Mouse (Mus musculus): ENCODE data around the gene Pkp4. TPM values are rescaled to one million over a fixed set of nuclear protein-coding genes. Genes with fewer than 3 reads are reported as not detected.

Gene Pkp4
- polyA plus RNA-seq, 1 experiment from 2014 or later, result 48.3 TPM

DNA sequence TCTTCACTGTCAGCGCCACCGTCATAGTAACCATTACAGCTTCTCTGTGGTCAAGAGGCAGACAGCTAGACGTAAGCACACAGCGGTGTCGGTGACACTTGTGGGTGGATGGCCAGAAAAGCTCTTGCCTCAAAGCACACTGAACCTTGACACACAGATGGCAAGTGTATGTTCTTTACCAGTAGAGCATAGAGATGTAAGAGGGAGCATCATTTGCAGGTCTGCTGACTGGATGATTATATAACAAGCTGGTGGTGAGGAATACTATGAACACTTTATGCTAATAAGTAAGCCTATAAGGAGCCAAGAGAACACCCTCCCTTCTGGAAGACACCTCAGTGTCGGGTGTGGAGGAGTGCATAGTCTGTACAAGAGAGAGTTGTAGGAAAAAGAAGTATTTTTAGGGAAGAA is 98.2 kb downstream of the Pkp4 start:
- 67% methylated on average over 6 of the region's 6 CpGs for WGBS
- no peaks in the 10 kb centered on the region for H3K9me3 ChIP-seq (replicated peaks; ENCODE audit: control insufficient read depth, low read length)
- ATAC-seq (replicated peaks; ENCODE audit: extremely low read depth, insufficient read depth, low FRiP score), result no peak

DNA sequence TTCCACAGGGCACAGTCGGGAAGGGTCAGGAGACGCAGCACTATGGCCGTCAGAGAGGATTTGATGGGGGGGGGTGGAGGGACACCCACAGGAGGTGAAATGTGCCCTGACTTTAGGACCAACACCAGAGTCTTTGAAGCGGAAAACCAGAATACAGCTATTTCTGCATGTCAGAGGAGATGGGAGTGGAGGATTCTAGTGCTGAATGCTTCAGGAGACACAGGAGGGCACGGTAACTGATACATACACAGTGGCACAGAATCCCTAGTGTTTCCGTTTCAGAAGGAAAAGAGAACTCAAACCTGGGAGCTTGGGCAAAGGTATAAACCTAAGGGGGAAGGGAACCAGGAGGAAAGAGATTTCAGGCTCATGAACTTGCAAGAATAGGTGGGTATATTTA is 98.7 kb downstream of the Pkp4 start:
- no peak for ATAC-seq (replicated peaks; ENCODE audit: extremely low read depth, insufficient read depth, low FRiP score)
- H3K4me1 ChIP-seq (ENCODE audit: control insufficient read depth, insufficient read depth, low read length), result peaks cover under 1% of the 10 kb centered on the region; the same call in 1 of the 2 replicates
- WGBS, result 90% methylated on average over 6 of the region's 6 CpGs
- H3K36me3 ChIP-seq (ENCODE audit: control insufficient read depth, insufficient read depth), result 0 out of 2 replicates have a peak, but pooled peaks cover 2% of the 10 kb centered on the region
- H3K9me3 ChIP-seq (replicated peaks; ENCODE audit: control insufficient read depth, low read length), result no peaks in the 10 kb centered on the region
- no peak overlapping the region for H3K4me3 ChIP-seq (ENCODE audit: low read length)
- no peak overlapping the region for H3K4me2 ChIP-seq (ENCODE audit: low read depth, low read length)
- no peaks in the 10 kb centered on the region for H3K27me3 ChIP-seq (ENCODE audit: control insufficient read depth, insufficient read depth, low read length)
- no peak overlapping the region for H3K27ac ChIP-seq (ENCODE audit: low read length)
- no peak overlapping the region for H3K9ac ChIP-seq (ENCODE audit: low read length)

More for the DNA sequence above, 98.2 kb downstream of the Pkp4 start:
- H3K27me3 ChIP-seq (ENCODE audit: control insufficient read depth, insufficient read depth, low read length), result no peaks in the 10 kb centered on the region
- no peak overlapping the region for H3K4me2 ChIP-seq (ENCODE audit: low read depth, low read length)
- no peak overlapping the region for H3K9ac ChIP-seq (ENCODE audit: low read length)
- 0 out of 2 replicates have a peak, but pooled peaks cover 2% of the 10 kb centered on the region for H3K36me3 ChIP-seq (ENCODE audit: control insufficient read depth, insufficient read depth)
- no peak overlapping the region for H3K4me3 ChIP-seq (ENCODE audit: low read length)
- H3K4me1 ChIP-seq (ENCODE audit: control insufficient read depth, insufficient read depth, low read length), result no peaks in the 10 kb centered on the region
- H3K27ac ChIP-seq (ENCODE audit: low read length), result no peak overlapping the region

DNA sequence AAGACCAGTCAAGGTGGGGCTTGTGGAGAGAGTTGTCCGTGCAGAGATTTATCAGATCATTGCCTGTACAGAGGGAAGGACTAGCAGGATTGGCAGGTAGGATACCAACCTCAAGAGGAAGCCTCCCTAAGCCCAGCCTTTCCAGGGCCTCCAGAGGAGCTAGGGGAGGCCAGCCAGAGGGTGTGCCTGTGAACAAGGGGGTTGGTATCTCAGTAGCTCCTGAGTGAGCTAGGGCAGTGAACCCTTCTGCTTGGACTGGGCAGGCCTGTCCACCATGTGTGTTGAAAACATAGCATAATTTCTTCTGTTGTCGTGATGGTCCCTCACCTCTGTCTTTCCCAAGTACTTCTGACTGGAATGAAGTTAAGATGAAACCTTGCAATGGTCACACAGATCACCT is 100.6 kb downstream of the Pkp4 start:
- H3K4me2 ChIP-seq (ENCODE audit: low read depth, low read length), result no peak overlapping the region
- ATAC-seq (replicated peaks; ENCODE audit: extremely low read depth, insufficient read depth, low FRiP score), result no peak
- WGBS, result 81% methylated on average over 2 of the region's 2 CpGs
- no peak overlapping the region for H3K9ac ChIP-seq (ENCODE audit: low read length)
- H3K4me1 ChIP-seq (ENCODE audit: control insufficient read depth, insufficient read depth, low read length), result peaks cover 6% of the 10 kb centered on the region; the same call in 1 of the 2 replicates
- no peak overlapping the region for H3K4me3 ChIP-seq (ENCODE audit: low read length)
- H3K27ac ChIP-seq (ENCODE audit: low read length), result no peak overlapping the region
- no peaks in the 10 kb centered on the region for H3K9me3 ChIP-seq (replicated peaks; ENCODE audit: control insufficient read depth, low read length)
- no peaks in the 10 kb centered on the region for H3K27me3 ChIP-seq (ENCODE audit: control insufficient read depth, insufficient read depth, low read length)
- H3K36me3 ChIP-seq (ENCODE audit: control insufficient read depth, insufficient read depth), result 0 out of 2 replicates have a peak, but pooled peaks cover 2% of the 10 kb centered on the region

DNA sequence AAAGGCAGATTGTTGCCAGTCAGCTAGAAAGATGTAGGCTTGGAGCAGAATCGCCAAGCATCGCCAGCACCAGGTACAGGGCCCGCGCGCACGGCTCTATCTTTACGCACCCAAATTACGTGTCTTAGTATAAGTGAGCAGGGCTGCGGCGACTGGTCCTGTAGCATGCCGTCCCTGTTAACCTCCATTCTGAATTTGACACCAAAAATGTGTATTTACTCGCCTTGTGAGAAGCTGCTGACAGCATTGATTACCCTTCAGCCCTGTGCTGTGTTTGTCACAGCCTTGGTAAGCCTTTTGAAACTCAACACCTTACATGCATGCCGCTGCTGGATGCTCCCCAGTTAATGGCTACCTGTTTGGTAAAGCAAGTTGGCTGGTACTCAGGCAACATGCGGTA is 105.8 kb downstream of the Pkp4 start:
- 0 out of 2 replicates have a peak overlapping the region, but pooled peaks have one; percentile 33 for H3K4me2 ChIP-seq (ENCODE audit: low read depth, low read length)
- 44% methylated on average over 14 of the region's 14 CpGs for WGBS

DNA sequence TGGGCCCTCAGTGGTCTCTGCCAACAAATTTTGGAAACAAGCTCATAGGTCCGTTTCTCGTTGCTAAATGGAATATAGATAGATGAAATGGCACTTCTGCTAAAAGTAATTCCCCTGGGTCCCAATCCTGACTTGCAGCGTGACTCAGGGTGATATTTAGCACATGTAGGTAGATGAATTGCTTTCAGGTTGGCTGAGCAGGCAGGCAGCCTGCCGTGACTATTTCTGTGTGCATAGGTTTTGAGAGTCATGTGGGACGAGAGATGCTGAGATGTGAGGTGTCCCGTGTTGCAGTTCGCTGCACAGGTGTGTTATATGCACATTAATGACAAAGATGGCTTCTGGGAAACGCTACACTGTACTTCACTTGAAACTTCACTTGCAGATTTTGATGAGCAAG is 111.2 kb downstream of the Pkp4 start:
- Histone ChIP-seq H3K4me1 (ENCODE audit: control insufficient read depth, insufficient read depth, low read length) (peaks cover 31% of the 10 kb centered on the region), H3K4me3 (ENCODE audit: low read length) (no peak overlapping the region), H3K36me3 (ENCODE audit: control insufficient read depth, insufficient read depth) (0 out of 2 replicates have a peak, but pooled peaks cover 2% of the 10 kb centered on the region), H3K4me2 (ENCODE audit: low read depth, low read length) (0 out of 2 replicates have a peak overlapping the region, but pooled peaks have one; percentile 1), H3K27me3 (ENCODE audit: control insufficient read depth, insufficient read depth, low read length) (no peaks in the 10 kb centered on the region), H3K27ac (ENCODE audit: low read length) (peak overlapping the region; percentile 56), H3K9ac (ENCODE audit: low read length) (no peak overlapping the region), H3K9me3 (replicated peaks; ENCODE audit: control insufficient read depth, low read length) (no peaks in the 10 kb centered on the region)
- ATAC-seq (replicated peaks; ENCODE audit: extremely low read depth, insufficient read depth, low FRiP score), result no peak
- 73% methylated on average over 8 of the region's 8 CpGs for WGBS

More for the DNA sequence above, 105.8 kb downstream of the Pkp4 start:
- Histone ChIP-seq H3K27ac (ENCODE audit: low read length) (peak overlapping the region; percentile 26), H3K36me3 (ENCODE audit: control insufficient read depth, insufficient read depth) (0 out of 2 replicates have a peak, but pooled peaks cover 2% of the 10 kb centered on the region), H3K9ac (ENCODE audit: low read length) (no peak overlapping the region), H3K27me3 (ENCODE audit: control insufficient read depth, insufficient read depth, low read length) (no peaks in the 10 kb centered on the region), H3K4me1 (ENCODE audit: control insufficient read depth, insufficient read depth, low read length) (peaks cover 24% of the 10 kb centered on the region), H3K9me3 (replicated peaks; ENCODE audit: control insufficient read depth, low read length) (no peaks in the 10 kb centered on the region), H3K4me3 (ENCODE audit: low read length) (no peak overlapping the region)
- peak; percentile 15; the same call in 1 of the 2 replicates for ATAC-seq (replicated peaks; ENCODE audit: extremely low read depth, insufficient read depth, low FRiP score)

DNA sequence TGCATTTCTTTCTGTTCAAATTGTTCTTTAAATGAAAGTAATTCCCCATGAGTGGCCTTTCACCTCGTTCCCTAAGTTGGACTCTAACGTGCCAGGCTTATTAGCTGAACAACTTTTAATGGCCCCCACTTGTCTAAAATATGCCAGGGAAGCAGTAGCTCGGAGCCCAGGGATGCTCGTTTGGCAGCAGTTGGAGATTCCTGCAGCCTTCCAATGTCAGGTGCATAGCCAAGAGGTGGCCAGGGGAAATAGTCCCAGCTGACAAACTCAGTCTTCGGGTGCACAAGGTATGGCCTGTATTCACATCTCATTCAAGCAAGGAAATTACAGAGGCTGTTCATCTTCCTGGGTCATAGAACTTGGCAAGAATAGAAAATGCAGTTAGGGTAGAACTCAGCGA is 112.1 kb downstream of the Pkp4 start:
- no peak for ATAC-seq (replicated peaks; ENCODE audit: extremely low read depth, insufficient read depth, low FRiP score)
- Histone ChIP-seq H3K9me3 (replicated peaks; ENCODE audit: control insufficient read depth, low read length) (no peaks in the 10 kb centered on the region), H3K9ac (ENCODE audit: low read length) (no peak overlapping the region), H3K27me3 (ENCODE audit: control insufficient read depth, insufficient read depth, low read length) (no peaks in the 10 kb centered on the region), H3K27ac (ENCODE audit: low read length) (no peak overlapping the region; the same call in 1 of the 2 replicates), H3K36me3 (ENCODE audit: control insufficient read depth, insufficient read depth) (no peaks in the 10 kb centered on the region), H3K4me2 (ENCODE audit: low read depth, low read length) (no peak overlapping the region), H3K4me3 (ENCODE audit: low read length) (no peak overlapping the region), H3K4me1 (ENCODE audit: control insufficient read depth, insufficient read depth, low read length) (peaks cover 31% of the 10 kb centered on the region)
- 66% methylated on average over 6 of the region's 6 CpGs for WGBS

DNA sequence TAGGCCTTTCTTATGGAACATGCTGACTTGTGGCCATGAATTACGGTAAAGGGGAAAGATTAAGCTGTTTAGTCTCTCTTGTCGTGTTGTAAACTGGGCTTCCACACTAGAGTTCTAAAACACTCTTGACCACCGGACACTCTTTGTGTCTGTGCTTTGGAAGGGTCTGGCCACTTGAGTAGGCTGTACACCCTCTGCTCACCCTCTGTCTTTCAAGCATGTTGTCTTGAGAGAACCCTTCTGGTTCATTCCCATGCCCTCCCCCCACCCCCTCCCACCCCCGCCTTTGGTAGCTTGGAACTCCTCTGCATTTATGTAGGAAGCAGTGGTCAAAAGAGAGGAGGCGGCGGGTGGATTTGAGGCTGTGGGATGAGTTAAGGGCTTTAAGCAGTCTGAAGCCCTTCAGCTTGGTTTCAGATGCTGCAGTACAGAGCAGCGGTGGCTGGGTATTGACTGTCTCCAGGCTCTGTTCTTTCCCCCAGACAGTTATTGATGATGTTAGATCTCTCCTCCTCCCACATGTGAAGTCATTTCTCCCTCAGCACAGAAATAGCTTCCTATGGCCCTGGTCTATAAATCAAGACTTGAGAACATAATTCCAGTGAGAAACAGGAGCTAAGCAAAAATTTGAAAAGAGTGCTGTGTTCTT is 120.4 kb downstream of the Pkp4 start:
- H3K9ac ChIP-seq (ENCODE audit: low read length), result no peak overlapping the region
- no peaks in the 10 kb centered on the region for H3K9me3 ChIP-seq (replicated peaks; ENCODE audit: control insufficient read depth, low read length)
- no peak overlapping the region for H3K4me3 ChIP-seq (ENCODE audit: low read length)
- no peaks in the 10 kb centered on the region for H3K27me3 ChIP-seq (ENCODE audit: control insufficient read depth, insufficient read depth, low read length)
- peaks cover 30% of the 10 kb centered on the region for H3K4me1 ChIP-seq (ENCODE audit: control insufficient read depth, insufficient read depth, low read length)
- no peak for ATAC-seq (replicated peaks; ENCODE audit: extremely low read depth, insufficient read depth, low FRiP score)
- H3K4me2 ChIP-seq (ENCODE audit: low read depth, low read length), result no peak overlapping the region
- no peak overlapping the region for H3K27ac ChIP-seq (ENCODE audit: low read length)
- H3K36me3 ChIP-seq (ENCODE audit: control insufficient read depth, insufficient read depth), result 0 out of 2 replicates have a peak, but pooled peaks cover 9% of the 10 kb centered on the region
- WGBS, result 82% methylated on average over 7 of the region's 7 CpGs

DNA sequence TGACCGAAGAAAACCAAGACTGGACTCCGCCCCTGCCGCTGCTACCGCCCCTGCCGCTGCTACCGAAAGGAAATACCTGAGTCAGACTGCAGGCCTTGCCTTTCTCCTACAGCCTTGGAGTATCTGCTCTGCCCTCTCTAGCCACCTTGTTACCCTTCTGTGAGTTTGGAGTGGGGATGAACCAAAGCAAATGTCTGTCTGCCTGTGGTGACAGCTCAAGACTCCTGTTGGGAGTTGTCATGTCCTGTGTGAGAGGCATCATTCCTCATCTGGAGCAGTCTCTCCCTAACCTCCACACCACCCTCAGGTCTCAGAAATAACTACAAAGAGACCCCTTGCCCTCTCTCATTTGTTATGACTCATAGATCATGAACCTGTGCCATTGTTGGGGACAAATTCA is 122.3 kb downstream of the Pkp4 start:
- ATAC-seq (replicated peaks; ENCODE audit: extremely low read depth, insufficient read depth, low FRiP score), result no peak
- H3K4me2 ChIP-seq (ENCODE audit: low read depth, low read length), result no peak overlapping the region
- no peaks in the 10 kb centered on the region for H3K9me3 ChIP-seq (replicated peaks; ENCODE audit: control insufficient read depth, low read length)
- H3K36me3 ChIP-seq (ENCODE audit: control insufficient read depth, insufficient read depth), result 0 out of 2 replicates have a peak, but pooled peaks cover 9% of the 10 kb centered on the region
- H3K9ac ChIP-seq (ENCODE audit: low read length), result no peak overlapping the region
- 94% methylated on average over 6 of the region's 6 CpGs for WGBS
- H3K27ac ChIP-seq (ENCODE audit: low read length), result no peak overlapping the region
- H3K27me3 ChIP-seq (ENCODE audit: control insufficient read depth, insufficient read depth, low read length), result no peaks in the 10 kb centered on the region
- H3K4me3 ChIP-seq (ENCODE audit: low read length), result no peak overlapping the region
- peaks cover 40% of the 10 kb centered on the region for H3K4me1 ChIP-seq (ENCODE audit: control insufficient read depth, insufficient read depth, low read length)

DNA sequence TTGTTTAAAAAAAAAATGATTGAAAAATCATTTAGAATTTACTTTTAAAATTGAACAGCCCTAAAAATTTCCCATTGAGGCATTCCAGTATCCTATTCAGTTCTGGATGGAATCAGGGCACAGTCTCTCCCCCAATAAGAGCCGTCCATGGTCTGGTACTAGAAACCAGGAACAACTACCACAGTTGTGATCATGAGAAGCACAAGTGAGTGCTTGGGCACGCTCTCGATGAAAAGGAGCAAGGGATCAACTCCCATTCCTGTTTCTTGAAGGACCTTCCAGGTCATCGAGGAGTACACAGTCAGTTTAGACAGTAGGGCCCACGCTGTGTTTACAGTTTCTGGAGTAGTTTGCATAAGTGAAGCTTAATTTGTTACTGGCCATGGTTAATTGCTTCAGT is 123.6 kb downstream of the Pkp4 start:
- 81% methylated on average over 5 of the region's 5 CpGs for WGBS
- no peak overlapping the region for H3K9ac ChIP-seq (ENCODE audit: low read length)
- H3K27ac ChIP-seq (ENCODE audit: low read length), result peak overlapping the region; percentile 89
- no peaks in the 10 kb centered on the region for H3K9me3 ChIP-seq (replicated peaks; ENCODE audit: control insufficient read depth, low read length)
- H3K27me3 ChIP-seq (ENCODE audit: control insufficient read depth, insufficient read depth, low read length), result no peaks in the 10 kb centered on the region
- no peak overlapping the region for H3K4me3 ChIP-seq (ENCODE audit: low read length)
- ATAC-seq (replicated peaks; ENCODE audit: extremely low read depth, insufficient read depth, low FRiP score), result no peak
- 0 out of 2 replicates have a peak, but pooled peaks cover 9% of the 10 kb centered on the region for H3K36me3 ChIP-seq (ENCODE audit: control insufficient read depth, insufficient read depth)
- no peak overlapping the region for H3K4me2 ChIP-seq (ENCODE audit: low read depth, low read length)
- H3K4me1 ChIP-seq (ENCODE audit: control insufficient read depth, insufficient read depth, low read length), result peaks cover 32% of the 10 kb centered on the region

Measured in heart, embryonic 16.5 days (tissue).